Mouse (Mus musculus): Measurements from ENCODE around the gene Gm14408. TPM values are rescaled to one million over a fixed set of nuclear protein-coding genes. Genes with fewer than 3 reads are reported as not detected.
"Not testable (repeated sequence)": the region's sequence is repeated elsewhere in the genome, so short reads cannot be mapped to it uniquely, and the experiment has no call there.

Gm14408 gene
- polyA plus RNA-seq (2015; fragmentation: Nextera tagmentation; extraction: Ambion mirVana), result not detected in 2 replicates

DNA sequence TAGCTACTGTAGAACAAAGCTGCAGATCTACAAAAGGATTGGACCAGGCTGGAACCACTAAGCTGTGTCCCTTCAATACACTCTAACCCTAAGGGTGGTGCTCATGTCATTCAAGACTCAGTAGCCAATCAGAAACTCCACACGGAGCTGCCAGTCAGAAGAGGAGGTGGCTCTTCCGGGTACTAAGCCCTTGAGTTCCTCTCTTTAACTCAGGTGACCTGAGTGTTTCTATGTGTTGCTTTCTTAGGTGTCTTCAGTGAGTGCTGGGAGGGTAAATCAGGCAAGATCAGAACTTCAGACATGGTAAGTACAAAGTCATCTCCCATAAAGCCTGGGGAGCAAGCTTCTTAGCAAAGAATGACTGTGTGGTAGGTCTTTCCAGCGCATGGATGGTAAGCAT lies at the start of gene Gm14408:
TSS of gene Gm14408 (plus strand) at position 301 of the 400 bp plus-strand sequence.
- H3K4me1 ChIP-seq (replicated peaks); H3K27me3 ChIP-seq; H3K9me3 ChIP-seq; H3K9ac ChIP-seq; ATAC-seq (ENCODE audit: low FRiP score, low read depth); H3K4me2 ChIP-seq; H3K27ac ChIP-seq (replicated peaks); H3K36me3 ChIP-seq; H3K4me3 ChIP-seq: not testable (repeated sequence)
- WGBS, result 80% methylated on average over 1 of the region's 3 CpGs

DNA sequence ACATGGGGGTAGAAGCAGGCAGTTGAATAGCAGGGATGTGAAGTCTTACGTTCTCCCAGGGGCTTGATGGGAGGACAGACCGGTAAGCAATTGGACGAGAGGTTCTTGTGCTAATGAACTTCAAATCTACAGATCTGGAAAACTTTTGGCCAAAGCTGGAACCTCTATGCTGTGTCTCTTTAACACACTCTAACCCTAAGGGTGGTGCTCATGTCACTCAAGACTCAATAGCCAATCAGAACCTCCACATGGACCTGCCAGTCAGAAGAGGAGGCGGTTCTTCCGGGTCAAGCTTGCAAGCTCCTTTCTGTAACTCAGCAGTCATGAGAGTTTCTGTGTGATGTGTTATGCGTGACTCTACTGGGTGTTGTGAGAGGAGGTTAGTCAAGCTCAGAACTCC lies 32.6 kb upstream of the Gm14408 start, which contains the start of gene Gm14295:
TSS of gene Gm14295 (plus strand) at position 301 of the 400 bp plus-strand sequence.
- peak within 1 kb of the TSS; percentile 41 for H3K4me3 ChIP-seq
- not testable (repeated sequence) for H3K9me3 ChIP-seq; H3K27me3 ChIP-seq; H3K27ac ChIP-seq (replicated peaks); H3K9ac ChIP-seq; H3K4me1 ChIP-seq (replicated peaks); ATAC-seq (ENCODE audit: low FRiP score, low read depth); H3K36me3 ChIP-seq
- H3K4me2 ChIP-seq, result peak within 1 kb of the TSS; percentile 43
- WGBS, result no CpG with 5 or more reads among the region's 6 CpGs

DNA sequence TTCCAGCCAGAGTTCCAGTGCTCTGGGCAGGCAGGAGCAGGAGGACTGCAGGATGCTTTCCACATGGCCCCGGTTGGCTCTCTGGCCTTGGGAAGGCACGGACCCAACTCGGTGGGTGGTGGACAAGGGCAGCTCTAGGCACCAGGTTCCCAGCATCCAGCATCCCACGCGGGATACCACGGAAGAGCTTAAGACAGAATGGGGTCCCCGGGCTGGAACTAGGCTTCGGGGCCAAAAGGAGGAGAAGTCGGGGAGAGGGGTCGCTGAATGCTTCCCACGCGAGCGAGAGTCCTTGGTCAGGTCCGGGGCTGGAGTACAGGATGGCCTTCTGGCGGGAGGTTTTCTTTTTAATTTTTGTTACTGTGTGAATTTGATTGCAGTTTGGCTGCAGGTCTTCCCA lies 32.2 kb upstream of the Gm14408 start:
- H3K36me3 ChIP-seq; ATAC-seq (ENCODE audit: low FRiP score, low read depth); H3K9me3 ChIP-seq; H3K27me3 ChIP-seq; H3K4me1 ChIP-seq (replicated peaks); H3K9ac ChIP-seq; H3K27ac ChIP-seq (replicated peaks): not testable (repeated sequence)
- 13% methylated on average over 14 of the region's 15 CpGs for WGBS
- Histone ChIP-seq H3K4me2 (peak overlapping the region; percentile 43), H3K4me3 (peak overlapping the region; percentile 41)

Other genes with a start within 250 kb of the Gm14408 start
- gene Gm14308, start 194.8 kb upstream of the Gm14408 start, polyA plus RNA-seq (2015; fragmentation: Nextera tagmentation; extraction: Ambion mirVana), result 7.7 and 20.5 TPM in 2 replicates
- 8.5 and 9.4 TPM in 2 replicates for gene Zfp973, start 160.6 kb upstream of the Gm14408 start, polyA plus RNA-seq (2015; fragmentation: Nextera tagmentation; extraction: Ambion mirVana)
- 33.1 and 36.1 TPM in 2 replicates for gene Gm14305, start 122.8 kb upstream of the Gm14408 start, polyA plus RNA-seq (2015; fragmentation: Nextera tagmentation; extraction: Ambion mirVana)
- gene Gm14295, start 32.5 kb upstream of the Gm14408 start, polyA plus RNA-seq (2015; fragmentation: Nextera tagmentation; extraction: Ambion mirVana), result 8.2 and 9.0 TPM in 2 replicates
- gene Gm14296, start 96.7 kb downstream of the Gm14408 start, polyA plus RNA-seq (2015; fragmentation: Nextera tagmentation; extraction: Ambion mirVana), result 11.6 and 13.0 TPM in 2 replicates
- gene Gm14419, start 169.8 kb downstream of the Gm14408 start, polyA plus RNA-seq (2015; fragmentation: Nextera tagmentation; extraction: Ambion mirVana), result 5.8 and 7.6 TPM in 2 replicates
- not detected in 2 replicates for gene Gm14401, start 243.2 kb downstream of the Gm14408 start, polyA plus RNA-seq (2015; fragmentation: Nextera tagmentation; extraction: Ambion mirVana)